Mouse (Mus musculus) liver, adult 2 months (tissue): Measurements from ENCODE around the gene Cybc1.

Experiments used
- CTCF ChIP-seq: fragments of 200-500 bp; IDR thresholded peaks from 2 replicates; pipeline ENCODE4 v1.5.1; 2011; ENCODE audit warnings: low read depth, low read length, control low read depth
- POLR2A ChIP-seq: fragments of 200-500 bp; IDR thresholded peaks from 2 replicates; pipeline ENCODE4 v1.6.1; 2011; ENCODE audit warnings: low read length, control low read depth; ENCODE audit not compliant: insufficient read depth; ENCODE audit errors: extremely low read depth

DNA sequence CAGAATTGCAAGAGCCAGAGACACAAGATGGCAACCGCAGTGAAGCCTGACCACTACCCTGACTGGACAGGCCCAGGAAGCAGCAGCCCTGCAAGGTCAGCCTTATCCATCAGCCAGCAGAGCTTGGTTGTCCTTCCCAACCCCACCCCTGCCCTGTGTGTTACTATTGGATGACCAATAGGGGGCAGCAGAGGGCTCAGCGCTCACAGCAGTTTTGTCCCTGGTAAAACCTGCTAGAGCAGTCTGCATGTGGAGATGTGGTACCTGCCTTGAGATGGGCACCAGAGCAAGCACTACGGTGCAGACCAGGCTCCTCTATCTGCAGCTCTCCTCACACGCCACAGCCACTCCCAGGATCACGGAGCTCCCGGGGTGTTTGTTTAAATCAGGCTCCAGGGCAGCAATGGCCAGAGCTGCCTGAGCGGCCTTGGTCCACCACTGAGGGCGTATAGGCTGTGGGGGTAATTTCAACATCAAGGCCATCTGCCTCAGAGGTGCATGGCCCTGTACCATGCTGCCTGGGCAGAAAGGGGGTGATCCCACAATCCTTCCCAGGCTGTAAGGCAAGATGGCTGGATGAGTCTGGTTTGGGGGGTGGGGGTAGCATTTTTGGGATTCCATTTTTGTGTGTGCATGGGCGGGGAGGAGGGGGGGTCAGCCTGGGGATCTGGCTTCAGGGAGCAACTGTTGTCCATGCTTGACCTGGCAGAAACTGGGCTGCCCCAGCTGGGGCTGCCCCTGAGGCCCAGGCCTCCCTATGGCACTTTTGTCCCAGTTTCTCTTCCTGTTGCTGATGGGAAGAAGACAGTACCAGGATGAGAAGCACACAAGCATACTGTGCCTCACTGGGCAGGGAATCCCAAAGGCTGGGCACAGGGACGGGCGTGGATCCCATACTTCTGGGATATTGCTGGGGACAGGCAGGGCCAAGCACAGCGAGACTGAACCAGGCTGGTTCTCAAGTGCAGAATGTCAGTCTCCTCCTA, 52.5 kb downstream of the Cybc1 start:
- TF ChIP-seq CTCF, result peak; percentile 92
- no peak for TF ChIP-seq POLR2A
